Mouse (Mus musculus) granulocyte monocyte progenitor cell, adult 5-6 weeks (primary cell): Measurements from ENCODE around the gene Anpep. TPM values are rescaled to one million over a fixed set of nuclear protein-coding genes. Genes with fewer than 3 reads are reported as not detected.

ENCODE experiments used
- ATAC-seq: replicated peaks from 2 replicates; pipeline ENCODE4 v1.8.0; 2016; ENCODE audit warnings: mild to moderate bottlenecking, moderate TSS enrichment, inconsistent platforms; ENCODE audit not compliant: poor library complexity, severe bottlenecking
- total RNA-seq, 2 experiments: library from RNA; stranded (forward) in 1 of 2; stranded (reverse) in 1 of 2; fragments of 200-712, 200-1000 nt in 1 of 2; fragments of >200 nt in 1 of 2; fragmentation: Nextera tagmentation in 1 of 2; gene quantifications; 2 replicates each; pipeline ENCODE4 v1.2.3; 2014 to 2017

Gene Anpep
- 0.36 TPM in 1 of 2 replicates, not detected in the other for total RNA-seq (2014; fragmentation: Nextera tagmentation)
- total RNA-seq (2017), result not detected in 2 replicates

GRCm38 (mm10) chr7:79860811-79861210 is at the start of gene Anpep:
Gene Anpep, minus strand, starts transcription at chr7:79861059.
- no peak for ATAC-seq

GRCm38 (mm10) chr7:79907356-79907755 is 46.5 kb upstream of the Anpep start:
- ATAC-seq, result no peak

- ATAC-seq, result no peak
Measured at GRCm38 (mm10) chr7:79906914-79907313, 46.1 kb upstream of the Anpep start.

- no peak for ATAC-seq
Measured at GRCm38 (mm10) chr7:79905193-79905592, 44.3 kb upstream of the Anpep start.

GRCm38 (mm10) chr7:79903160-79903792 is 42.4 kb upstream of the Anpep start:
- no peak for ATAC-seq

- ATAC-seq, result no peak
Measured at GRCm38 (mm10) chr7:79900753-79901152, 39.9 kb upstream of the Anpep start.

- no peak for ATAC-seq
Measured at GRCm38 (mm10) chr7:79895225-79895624, 34.4 kb upstream of the Anpep start.

- ATAC-seq, result no peak
Measured at GRCm38 (mm10) chr7:79894790-79895189, 33.9 kb upstream of the Anpep start.

- ATAC-seq, result no peak
Measured at GRCm38 (mm10) chr7:79892576-79893428, 31.9 kb upstream of the Anpep start.

GRCm38 (mm10) chr7:79890436-79891221 is 29.8 kb upstream of the Anpep start:
- no peak for ATAC-seq

GRCm38 (mm10) chr7:79888603-79889002 is 27.7 kb upstream of the Anpep start:
- ATAC-seq, result no peak

- ATAC-seq, result peak; percentile 52; the same call in 1 of the 2 replicates
Measured at GRCm38 (mm10) chr7:79883613-79884334, 22.9 kb upstream of the Anpep start.

GRCm38 (mm10) chr7:79881901-79882300 is 21.0 kb upstream of the Anpep start:
- no peak for ATAC-seq

GRCm38 (mm10) chr7:79880998-79881397 is 20.1 kb upstream of the Anpep start:
- no peak for ATAC-seq

GRCm38 (mm10) chr7:79880033-79880432 is 19.2 kb upstream of the Anpep start:
- no peak for ATAC-seq

GRCm38 (mm10) chr7:79878455-79879025 is 17.7 kb upstream of the Anpep start:
- ATAC-seq, result no peak

- ATAC-seq, result no peak
Measured at GRCm38 (mm10) chr7:79873407-79873806, 12.5 kb upstream of the Anpep start.

GRCm38 (mm10) chr7:79871797-79872345 is 11.0 kb upstream of the Anpep start:
- no peak for ATAC-seq

- no peak; the same call in 1 of the 2 replicates for ATAC-seq
Measured at GRCm38 (mm10) chr7:79869072-79869719, 8.3 kb upstream of the Anpep start.
